Mouse (Mus musculus): Measurements from ENCODE around the gene Dgka. TPM values are rescaled to one million over a fixed set of nuclear protein-coding genes. Genes with fewer than 3 reads are reported as not detected.
A peak's percentile ranks its signal among the peaks of the same experiment; 100 is the strongest.

The Dgka gene
- polyA plus RNA-seq (2016; fragmentation: Nextera tagmentation; extraction: Ambion mirVana), result 5.5 and 6.8 TPM in 2 replicates

DNA sequence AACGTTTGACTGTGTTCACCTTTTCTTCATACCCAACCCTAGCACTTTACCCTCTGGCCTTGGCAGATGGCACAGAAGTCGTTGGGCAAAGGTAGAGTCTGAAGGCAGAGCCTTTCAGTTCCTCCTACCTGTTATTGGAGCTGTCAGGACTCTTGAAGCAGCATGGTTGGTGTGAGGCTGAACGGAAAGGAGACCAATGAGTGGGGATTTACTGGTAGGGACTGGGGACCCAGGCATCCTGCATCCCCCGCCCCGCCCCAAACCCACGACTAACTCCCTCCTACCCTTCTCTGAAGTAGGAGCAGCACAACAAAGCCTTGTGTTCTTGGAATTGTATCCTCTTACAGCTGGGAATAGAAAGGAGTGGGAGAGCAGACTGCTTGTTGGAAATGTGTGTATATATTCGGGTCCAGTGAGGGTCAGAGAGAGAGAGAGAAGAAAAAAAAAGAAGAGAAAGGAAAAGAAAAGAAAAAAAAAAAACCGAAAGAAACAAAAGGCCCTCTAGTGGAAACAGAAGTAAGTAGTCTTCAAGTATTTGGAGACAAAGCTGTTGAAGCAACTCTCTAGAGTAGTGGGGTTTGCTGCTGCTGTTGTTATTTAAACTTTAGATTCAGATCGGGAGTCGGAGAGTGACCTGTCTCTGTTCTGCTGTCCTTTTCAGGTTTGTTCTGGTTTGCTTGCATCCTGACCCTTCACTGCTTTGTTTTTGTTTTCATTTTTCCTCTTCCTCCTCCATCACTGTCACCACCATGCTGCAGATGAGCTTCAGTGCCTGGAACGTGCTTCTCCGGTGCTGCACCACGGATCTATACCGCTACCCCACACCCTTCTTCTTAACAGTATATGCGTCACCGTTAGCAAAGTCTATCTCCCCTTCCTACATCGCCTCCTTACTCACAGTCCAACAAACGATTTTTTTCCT, at the start of gene Dgka:
Gene Dgka, minus strand, starts transcription at position 176 of the 922 bp plus-strand sequence.
- 28% methylated on average over 18 of the region's 18 CpGs for WGBS
- Histone ChIP-seq H3K4me3 (peak within 1 kb of the TSS; percentile 56), H3K27me3 (replicated peaks) (peaks cover 39% of the 10 kb centered on the region), H3K4me1 (peaks cover 18% of the 10 kb centered on the region), H3K36me3 (no peaks in the 10 kb centered on the region), H3K4me2 (replicated peaks) (peak within 1 kb of the TSS; percentile 78), H3K9me3 (no peaks in the 10 kb centered on the region), H3K9ac (peak within 1 kb of the TSS; percentile 64), H3K27ac (no peak within 1 kb of the TSS)
- ATAC-seq (ENCODE audit: low FRiP score, low read depth), result no peak

DNA sequence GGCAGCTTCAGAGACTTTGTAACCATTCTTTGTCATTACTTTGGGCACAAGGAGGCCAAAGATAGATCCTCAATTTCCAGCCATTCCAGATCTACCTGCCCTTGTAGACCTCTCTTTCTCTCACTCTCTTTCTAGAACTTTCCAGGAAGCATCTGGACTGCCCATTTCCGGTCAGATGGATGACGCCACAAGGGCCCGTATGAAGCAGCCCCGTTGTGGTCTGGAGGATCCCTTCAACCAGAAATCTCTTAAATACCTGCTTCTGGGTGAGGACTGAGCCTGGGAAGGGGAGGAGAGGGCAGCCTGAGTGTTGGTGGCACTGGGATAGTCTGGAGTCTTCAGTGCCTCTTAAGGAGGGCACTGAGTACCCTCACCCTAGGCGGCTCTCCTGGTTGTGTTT, 49.7 kb upstream of the Dgka start:
- H3K36me3 ChIP-seq, result no peaks in the 10 kb centered on the region
- WGBS, result 89% methylated on average over 5 of the region's 5 CpGs
- no peak for ATAC-seq (ENCODE audit: low FRiP score, low read depth)
- no peaks in the 10 kb centered on the region for H3K4me1 ChIP-seq
- H3K4me3 ChIP-seq, result no peak overlapping the region
- no peak overlapping the region for H3K4me2 ChIP-seq (replicated peaks)
- H3K9me3 ChIP-seq, result no peaks in the 10 kb centered on the region
- no peak overlapping the region for H3K9ac ChIP-seq
- no peak overlapping the region for H3K27ac ChIP-seq
- H3K27me3 ChIP-seq (replicated peaks), result no peaks in the 10 kb centered on the region

DNA sequence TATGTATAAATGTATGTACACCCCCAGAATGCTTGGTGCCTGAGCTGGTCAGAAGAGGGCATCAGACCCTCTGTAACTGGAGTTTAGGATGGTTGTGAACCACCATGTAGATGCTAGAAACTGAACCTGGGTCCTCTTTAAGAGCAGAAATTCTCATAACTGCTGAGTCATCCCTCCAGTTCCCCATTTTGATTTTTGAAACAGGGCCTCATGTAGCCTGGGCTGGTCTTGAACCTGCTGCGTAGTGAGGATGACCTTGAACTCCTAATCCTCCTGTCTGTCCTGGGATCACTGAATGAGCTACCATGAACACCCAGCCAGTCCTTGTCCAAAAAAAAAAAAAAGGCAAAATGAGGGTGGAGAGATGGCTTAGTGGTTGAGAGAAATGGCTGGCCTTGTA, 48.6 kb upstream of the Dgka start:
- no peak overlapping the region for H3K4me3 ChIP-seq
- ATAC-seq (ENCODE audit: low FRiP score, low read depth), result no peak
- H3K27me3 ChIP-seq (replicated peaks), result no peaks in the 10 kb centered on the region
- H3K9ac ChIP-seq, result no peak overlapping the region
- H3K4me1 ChIP-seq, result no peaks in the 10 kb centered on the region
- H3K9me3 ChIP-seq, result no peaks in the 10 kb centered on the region
- no peaks in the 10 kb centered on the region for H3K36me3 ChIP-seq
- H3K27ac ChIP-seq, result no peak overlapping the region
- 100% methylated on average over 1 of the region's 1 CpGs for WGBS
- H3K4me2 ChIP-seq (replicated peaks), result no peak overlapping the region

DNA sequence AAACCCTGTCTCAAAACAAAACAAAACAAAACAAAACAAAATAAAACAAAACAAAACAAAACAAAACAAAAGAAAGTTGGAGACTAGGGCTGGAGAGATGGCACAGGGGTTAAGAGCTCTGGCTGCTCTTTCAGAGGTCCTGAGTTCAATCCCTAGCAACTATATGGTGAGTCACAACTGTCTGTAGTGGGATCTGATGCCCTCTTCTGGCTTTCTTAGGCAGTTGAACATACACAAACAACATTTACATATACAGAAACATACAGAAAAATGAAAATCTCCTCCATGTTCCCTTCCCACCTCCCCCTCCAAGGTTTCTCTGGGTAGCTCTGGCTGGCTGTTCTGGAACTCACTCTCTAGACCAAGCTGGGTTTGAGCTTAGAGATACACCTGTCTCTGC, 47.4 kb upstream of the Dgka start:
- no peak for ATAC-seq (ENCODE audit: low FRiP score, low read depth)
- H3K27ac ChIP-seq, result no peak overlapping the region
- H3K4me2 ChIP-seq (replicated peaks), result no peak overlapping the region
- H3K4me1 ChIP-seq, result no peaks in the 10 kb centered on the region
- no peak overlapping the region for H3K4me3 ChIP-seq
- no peak overlapping the region for H3K9ac ChIP-seq
- no peaks in the 10 kb centered on the region for H3K9me3 ChIP-seq
- no peaks in the 10 kb centered on the region for H3K36me3 ChIP-seq
- no peaks in the 10 kb centered on the region for H3K27me3 ChIP-seq (replicated peaks)

DNA sequence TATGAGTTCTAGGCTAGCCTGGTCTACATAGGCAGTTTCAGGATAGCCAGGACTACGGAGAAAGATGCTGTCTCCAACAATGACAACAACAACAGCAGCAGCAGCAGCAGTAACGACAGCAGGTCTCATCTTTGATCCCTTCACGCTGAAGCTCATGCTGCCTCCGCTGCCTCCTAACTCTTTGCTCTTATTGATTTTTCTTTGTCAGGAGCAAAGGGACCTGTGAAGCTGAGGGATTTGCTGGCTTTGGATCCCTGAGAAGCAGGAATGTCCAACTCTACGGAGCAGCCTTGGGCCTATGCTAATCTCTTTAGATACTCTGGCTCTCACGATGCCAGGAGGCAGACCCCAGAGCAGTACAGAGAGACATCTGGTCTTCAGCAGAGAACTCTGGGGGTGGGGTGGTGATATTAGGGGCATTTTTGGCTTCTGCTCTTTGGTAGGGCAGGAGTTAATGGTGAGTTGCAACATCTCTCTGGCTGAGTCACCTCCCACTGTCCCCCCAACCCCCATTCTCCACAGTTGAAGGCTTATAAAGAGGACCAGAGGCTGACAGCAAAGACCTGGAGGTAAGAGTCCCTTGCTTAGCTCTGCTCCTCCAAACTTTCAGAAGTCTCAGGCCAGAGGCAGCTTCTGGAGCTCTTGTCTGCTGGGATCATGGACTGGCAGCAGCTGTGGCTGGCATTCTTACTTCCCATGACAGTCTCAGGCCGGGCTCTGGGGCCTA, 45.9 kb upstream of the Dgka start, which contains the start of gene Mmp19:
Gene Mmp19, plus strand, starts transcription at position 513 of the 727 bp plus-strand sequence.
- no peaks in the 10 kb centered on the region for H3K36me3 ChIP-seq
- H3K27me3 ChIP-seq (replicated peaks), result no peaks in the 10 kb centered on the region
- 74% methylated on average over 7 of the region's 7 CpGs for WGBS
- H3K27ac ChIP-seq, result no peak within 1 kb of the TSS
- no peak within 1 kb of the TSS for H3K9ac ChIP-seq
- H3K9me3 ChIP-seq, result no peaks in the 10 kb centered on the region
- H3K4me3 ChIP-seq, result no peak within 1 kb of the TSS
- no peak within 1 kb of the TSS for H3K4me2 ChIP-seq (replicated peaks)
- H3K4me1 ChIP-seq, result no peaks in the 10 kb centered on the region
- ATAC-seq (ENCODE audit: low FRiP score, low read depth), result no peak

DNA sequence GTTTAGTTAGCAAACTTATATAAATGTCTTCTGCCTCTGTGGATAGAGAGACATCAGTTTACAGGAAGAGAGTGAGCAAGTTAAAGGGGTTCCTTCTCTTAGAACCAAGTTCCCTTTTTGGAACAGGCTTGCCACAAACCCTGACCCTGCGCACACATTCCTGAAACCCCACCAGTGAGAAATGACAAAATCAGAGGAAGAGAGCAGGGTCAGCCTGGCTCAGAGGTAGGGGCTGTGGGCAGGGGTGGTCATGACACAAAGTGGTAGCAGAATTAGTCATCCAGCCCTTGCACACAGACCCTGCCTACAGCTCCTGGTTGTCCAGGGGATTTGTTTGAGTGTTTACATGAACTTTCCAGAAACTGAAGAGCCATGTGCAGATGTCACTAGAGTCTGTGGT, 35.5 kb upstream of the Dgka start:
- Histone ChIP-seq H3K27me3 (replicated peaks) (no peaks in the 10 kb centered on the region), H3K36me3 (no peaks in the 10 kb centered on the region), H3K4me3 (no peak overlapping the region), H3K4me1 (no peaks in the 10 kb centered on the region), H3K9ac (no peak overlapping the region), H3K4me2 (replicated peaks) (no peak overlapping the region), H3K9me3 (peaks cover 14% of the 10 kb centered on the region), H3K27ac (no peak overlapping the region)
- WGBS, result 100% methylated on average over 1 of the region's 1 CpGs
- no peak for ATAC-seq (ENCODE audit: low FRiP score, low read depth)

DNA sequence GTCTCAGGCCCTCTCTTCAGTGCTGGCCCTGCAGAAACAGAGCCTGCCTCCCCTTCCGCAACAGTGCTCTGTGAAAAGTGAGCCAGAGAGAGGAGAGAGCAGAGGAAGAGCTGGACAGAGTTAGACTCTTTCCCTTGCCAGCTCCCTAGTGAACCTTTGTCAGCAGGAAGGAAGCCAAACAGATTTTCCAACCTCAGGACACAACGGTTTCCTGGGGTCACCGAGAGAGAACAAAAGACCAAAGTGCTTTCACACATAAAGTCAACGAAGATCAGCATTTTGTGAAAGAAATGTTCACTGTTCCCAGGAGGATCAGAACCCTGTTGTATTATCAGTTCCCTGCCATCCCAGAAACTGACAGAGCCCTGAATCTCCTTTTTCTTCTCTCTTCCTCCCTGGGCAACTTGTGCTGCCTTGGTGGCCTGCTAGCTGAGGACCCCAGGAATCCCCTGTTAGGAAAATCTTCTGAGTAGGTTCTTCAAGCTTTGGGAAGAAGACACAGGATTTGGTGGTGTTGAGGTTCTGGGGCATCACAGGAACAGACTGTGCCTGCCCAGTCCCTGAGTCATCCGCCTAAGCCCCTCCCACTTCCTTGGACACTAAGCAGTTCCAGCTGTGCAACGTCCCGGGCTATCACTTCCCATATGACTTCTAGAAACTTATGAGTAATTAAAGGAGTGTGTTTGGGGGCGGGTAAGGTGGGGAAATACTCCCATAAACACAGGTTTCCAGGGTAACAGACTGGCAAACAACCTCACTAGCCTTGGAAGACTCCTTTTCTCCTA, 34.5 kb upstream of the Dgka start:
- H3K27me3 ChIP-seq (replicated peaks), result no peaks in the 10 kb centered on the region
- H3K4me2 ChIP-seq (replicated peaks), result no peak overlapping the region
- H3K4me3 ChIP-seq, result no peak overlapping the region
- peaks cover 6% of the 10 kb centered on the region for H3K9me3 ChIP-seq
- no peak for ATAC-seq (ENCODE audit: low FRiP score, low read depth)
- H3K36me3 ChIP-seq, result no peaks in the 10 kb centered on the region
- no peak overlapping the region for H3K9ac ChIP-seq
- WGBS, result 43% methylated on average over 8 of the region's 8 CpGs
- no peak overlapping the region for H3K27ac ChIP-seq
- H3K4me1 ChIP-seq, result no peaks in the 10 kb centered on the region

DNA sequence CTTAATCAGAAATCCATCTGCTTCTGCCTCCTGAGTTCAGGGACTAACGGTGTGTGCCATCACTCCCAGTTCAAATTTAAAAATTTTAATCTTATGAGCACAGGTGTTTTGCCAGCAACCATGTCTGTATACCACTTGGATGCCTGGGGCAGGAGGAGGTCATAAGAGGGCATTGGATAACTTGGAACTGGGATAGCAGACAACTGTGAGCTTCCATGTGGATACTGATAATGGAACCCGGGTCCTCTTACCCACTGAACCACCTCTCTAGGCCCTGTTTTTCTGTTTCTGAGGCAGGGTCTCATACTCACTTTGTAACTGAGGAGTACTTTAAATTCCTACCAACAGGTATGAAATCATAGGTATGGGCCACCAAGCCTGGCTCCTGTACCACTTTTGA, 33.8 kb upstream of the Dgka start:
- 92% methylated on average over 2 of the region's 2 CpGs for WGBS
- no peak overlapping the region for H3K27ac ChIP-seq

DNA sequence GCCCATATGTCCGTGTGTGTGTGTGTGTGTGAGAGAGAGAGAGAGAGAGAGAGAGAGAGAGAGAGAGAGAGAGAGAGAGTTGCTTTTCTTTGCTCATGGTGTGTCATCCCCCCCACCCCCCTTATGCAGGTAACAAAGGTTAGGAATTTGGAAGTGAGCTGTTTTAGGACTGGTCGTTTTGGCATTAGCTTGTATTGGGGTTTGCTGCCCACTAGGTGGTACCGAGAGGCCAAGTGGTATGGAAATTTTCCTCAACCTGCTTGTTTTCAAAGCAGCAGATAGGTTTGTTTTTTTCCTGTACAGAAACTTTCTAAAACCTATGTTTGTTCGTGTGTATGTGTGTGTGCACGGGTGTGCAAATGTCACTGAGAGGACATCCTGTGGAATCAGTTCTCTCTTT, 29.0 kb upstream of the Dgka start:
- no peaks in the 10 kb centered on the region; the same call in 1 of the 2 replicates for H3K36me3 ChIP-seq
- WGBS, result 30% methylated on average over 5 of the region's 5 CpGs
- no peak overlapping the region for H3K27ac ChIP-seq
- ATAC-seq (ENCODE audit: low FRiP score, low read depth), result no peak
- H3K9me3 ChIP-seq, result no peaks in the 10 kb centered on the region
- H3K4me1 ChIP-seq, result no peaks in the 10 kb centered on the region
- H3K4me3 ChIP-seq, result no peak overlapping the region
- H3K27me3 ChIP-seq (replicated peaks), result no peaks in the 10 kb centered on the region
- H3K4me2 ChIP-seq (replicated peaks), result no peak overlapping the region
- H3K9ac ChIP-seq, result no peak overlapping the region

More for the DNA sequence above, 33.8 kb upstream of the Dgka start:
- no peaks in the 10 kb centered on the region for H3K36me3 ChIP-seq
- H3K27me3 ChIP-seq (replicated peaks), result no peaks in the 10 kb centered on the region
- H3K4me3 ChIP-seq, result no peak overlapping the region
- H3K9me3 ChIP-seq, result no peaks in the 10 kb centered on the region
- no peaks in the 10 kb centered on the region for H3K4me1 ChIP-seq
- H3K4me2 ChIP-seq (replicated peaks), result no peak overlapping the region
- ATAC-seq (ENCODE audit: low FRiP score, low read depth), result no peak
- no peak overlapping the region for H3K9ac ChIP-seq

DNA sequence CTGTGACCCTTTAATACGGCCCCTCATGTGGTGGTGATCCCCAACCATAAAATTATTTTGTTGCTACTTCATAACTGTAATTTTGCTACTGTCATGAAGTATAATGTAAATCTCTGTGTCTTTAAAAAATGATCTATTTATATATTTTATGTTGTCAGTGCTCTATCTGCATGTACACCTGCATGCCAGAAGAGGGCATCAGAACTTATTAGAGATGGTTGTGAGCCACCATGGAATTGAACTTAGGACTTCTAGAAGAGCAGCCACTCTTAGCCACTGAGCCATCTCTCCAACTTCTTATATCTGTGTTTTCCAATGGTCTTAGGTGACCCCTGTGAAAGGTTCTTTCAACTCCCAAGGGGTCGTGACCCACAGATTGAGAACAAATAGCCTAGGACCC, 28.2 kb upstream of the Dgka start:
- Histone ChIP-seq H3K4me3 (no peak overlapping the region), H3K27ac (no peak overlapping the region), H3K36me3 (peaks cover 4% of the 10 kb centered on the region; the same call in 1 of the 2 replicates), H3K4me2 (replicated peaks) (no peak overlapping the region), H3K27me3 (replicated peaks) (no peaks in the 10 kb centered on the region), H3K9me3 (no peaks in the 10 kb centered on the region), H3K4me1 (no peaks in the 10 kb centered on the region), H3K9ac (no peak overlapping the region)
- 81% methylated on average over 2 of the region's 2 CpGs for WGBS
- no peak for ATAC-seq (ENCODE audit: low FRiP score, low read depth)

DNA sequence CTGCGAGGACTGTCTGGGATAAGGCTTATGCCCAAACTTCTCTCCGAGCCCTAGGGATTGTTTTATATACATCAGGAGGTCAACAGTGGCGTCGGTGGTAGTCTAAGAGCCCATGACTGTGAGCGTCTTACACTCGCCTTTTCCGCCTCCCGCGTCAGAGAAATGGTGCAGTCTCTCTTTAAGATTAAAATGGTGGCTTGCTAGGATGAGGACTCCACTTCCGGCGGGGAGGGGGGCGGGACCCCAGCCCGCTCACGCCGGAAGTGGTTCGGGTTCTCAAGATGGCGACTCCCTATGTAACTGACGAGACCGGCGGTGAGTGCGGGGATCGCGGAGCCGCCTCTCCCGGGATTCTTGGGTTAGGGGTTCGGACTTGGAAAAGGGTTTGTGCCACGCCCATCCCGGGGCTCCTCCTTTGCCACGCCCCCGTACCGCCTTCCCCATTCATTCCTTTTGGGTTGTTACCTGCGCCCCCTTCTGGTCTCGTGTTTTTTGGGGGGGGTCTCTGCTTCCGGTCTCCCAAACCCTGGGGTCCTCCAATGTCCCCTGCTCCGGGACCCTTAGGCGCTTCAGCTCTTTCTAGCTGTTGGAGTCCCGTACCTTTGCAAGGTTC, 3.7 kb upstream of the Dgka start:
- peaks cover 2% of the 10 kb centered on the region; the same call in 1 of the 2 replicates for H3K36me3 ChIP-seq
- peak overlapping the region; percentile 90 for H3K27ac ChIP-seq
- peak overlapping the region; percentile 89 for H3K4me2 ChIP-seq (replicated peaks)
- H3K4me1 ChIP-seq, result peaks cover 23% of the 10 kb centered on the region
- WGBS, result 0% methylated on average over 37 of the region's 37 CpGs
- ATAC-seq (ENCODE audit: low FRiP score, low read depth), result peak; percentile 90
- peak overlapping the region; percentile 77 for H3K9ac ChIP-seq
- H3K27me3 ChIP-seq (replicated peaks), result peaks cover 19% of the 10 kb centered on the region
- H3K9me3 ChIP-seq, result no peaks in the 10 kb centered on the region
- peak overlapping the region; percentile 55 for H3K4me3 ChIP-seq
